Mouse (Mus musculus) skeletal muscle tissue, adult 2 months (tissue): Measurements from ENCODE around the gene Gm3424.
"Not testable (repeated sequence)": the region's sequence is repeated elsewhere in the genome, so short reads cannot be mapped to it uniquely, and the experiment has no call there.

Source experiments
- DNase-seq: peaks from one replicate; pipeline ENCODE4 v3.0.0-alpha.2; 2012; ENCODE audit warnings: low read depth, low spot score

The Gm3424 gene

DNA sequence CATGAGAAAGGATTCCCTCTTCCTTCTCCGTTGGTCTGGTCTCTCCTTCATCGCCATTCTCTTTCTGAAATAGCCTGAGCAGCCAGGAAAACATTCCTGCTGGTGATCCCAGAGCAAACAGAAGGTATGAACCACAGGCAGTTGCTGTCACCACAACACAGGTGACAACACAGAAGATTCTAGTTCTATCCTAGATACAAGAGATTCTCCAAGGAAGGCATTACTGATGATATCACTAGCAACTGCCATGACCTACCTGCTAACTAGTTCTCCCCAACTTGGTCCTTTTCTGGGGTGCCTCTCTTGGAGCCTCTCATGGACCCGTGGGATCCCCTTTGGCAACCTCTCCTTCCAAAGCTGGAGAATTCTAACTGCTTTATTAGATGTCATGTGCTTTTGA lies at the start of gene Gm3424:
TSS of gene Gm3424 (minus strand) at position 101 of the 400 bp plus-strand sequence.
- DNase-seq, result not testable (repeated sequence)

DNA sequence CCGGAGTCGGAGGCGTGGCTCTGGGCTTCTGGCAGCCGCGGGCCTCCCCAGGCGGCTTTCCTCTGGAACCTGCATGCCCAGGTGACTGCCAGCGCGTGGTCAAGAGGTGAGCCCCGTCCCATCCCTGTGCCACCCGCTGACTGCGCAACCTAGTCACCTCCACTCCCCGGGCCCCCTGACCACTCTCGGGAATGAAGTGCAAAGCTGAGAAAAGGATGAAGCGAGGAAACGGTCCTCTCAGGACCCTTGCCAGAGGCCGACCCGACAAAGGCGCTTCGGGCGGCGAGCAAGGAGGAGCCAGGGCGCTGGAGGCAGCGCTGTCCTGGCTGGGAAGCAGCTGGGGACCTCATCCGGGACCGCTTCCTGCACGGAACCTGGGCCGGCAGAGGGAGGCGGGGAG lies 49.7 kb upstream of the Gm3424 start:
- not testable (repeated sequence) for DNase-seq

DNA sequence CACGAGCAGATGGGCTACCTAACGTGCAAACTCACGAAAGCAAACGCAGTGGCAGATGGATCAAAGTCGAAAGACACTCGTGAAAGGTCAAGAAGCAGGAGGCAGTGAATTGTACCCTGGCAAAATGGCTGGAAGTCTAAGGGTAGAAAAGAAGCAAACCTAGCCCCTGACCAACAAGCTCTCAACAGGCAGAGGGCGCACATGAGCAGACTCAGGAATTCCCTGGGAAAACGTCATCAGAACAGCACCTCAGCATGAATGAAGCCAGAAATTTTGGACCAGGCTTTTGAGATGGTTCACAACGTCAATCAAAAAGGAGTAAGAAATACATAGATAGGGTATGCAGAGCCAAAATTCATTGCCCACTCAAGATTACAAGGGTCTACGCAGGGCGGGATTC lies 49.0 kb upstream of the Gm3424 start:
- DNase-seq, result not testable (repeated sequence)

DNA sequence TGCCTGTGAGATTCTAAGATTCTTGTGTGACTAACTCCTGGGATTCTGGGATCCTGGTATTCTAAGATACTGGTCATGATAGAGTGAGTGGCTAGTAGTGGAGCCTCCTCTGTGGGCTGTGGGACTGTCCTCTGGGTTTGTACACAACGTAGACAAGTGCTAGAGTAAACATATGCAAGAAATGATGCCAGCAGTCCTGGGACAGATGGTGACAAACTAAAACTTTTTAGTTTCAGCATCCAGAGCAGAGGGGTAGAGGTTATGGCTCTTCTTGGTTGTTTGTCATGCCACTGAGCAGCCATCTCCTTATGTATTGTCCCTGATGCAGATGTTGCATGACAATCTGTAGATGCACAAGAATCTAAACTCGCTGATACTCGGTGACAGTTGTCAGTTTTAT lies 25.8 kb upstream of the Gm3424 start:
- DNase-seq, result not testable (repeated sequence)

DNA sequence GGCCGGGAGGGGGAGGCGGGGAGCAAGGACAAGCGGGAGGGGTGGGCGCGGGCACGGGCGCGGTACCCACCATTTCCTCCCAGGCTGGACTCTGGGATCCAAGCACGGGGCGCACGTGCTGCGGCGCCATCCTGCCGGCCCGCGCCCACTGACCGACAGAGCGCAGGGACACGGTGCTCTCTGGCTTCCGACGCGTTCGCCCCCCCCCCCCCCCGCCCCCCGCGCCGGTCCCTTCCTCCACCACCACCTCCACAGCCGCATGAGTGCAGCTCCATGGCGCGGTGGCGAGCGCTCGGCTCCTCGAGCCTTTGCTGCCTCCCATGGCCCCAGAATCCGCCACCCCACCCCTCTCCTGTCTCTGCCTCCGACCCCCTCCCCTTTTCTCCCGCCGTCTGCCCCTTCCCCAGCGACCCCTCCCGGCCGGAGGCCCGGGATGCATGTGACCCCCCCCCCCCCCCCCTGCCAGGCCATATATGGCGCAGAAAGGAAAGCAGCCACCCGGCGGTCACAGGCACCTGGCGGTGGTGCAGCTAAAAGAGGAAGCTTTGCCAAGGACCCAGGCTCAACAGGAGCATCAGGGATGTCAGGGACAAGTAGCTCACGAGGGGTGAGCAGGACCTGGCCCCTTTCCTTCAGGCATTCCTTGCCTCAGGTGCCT lies 17.3 kb downstream of the Gm3424 start:
- DNase-seq, result not testable (repeated sequence)

DNA sequence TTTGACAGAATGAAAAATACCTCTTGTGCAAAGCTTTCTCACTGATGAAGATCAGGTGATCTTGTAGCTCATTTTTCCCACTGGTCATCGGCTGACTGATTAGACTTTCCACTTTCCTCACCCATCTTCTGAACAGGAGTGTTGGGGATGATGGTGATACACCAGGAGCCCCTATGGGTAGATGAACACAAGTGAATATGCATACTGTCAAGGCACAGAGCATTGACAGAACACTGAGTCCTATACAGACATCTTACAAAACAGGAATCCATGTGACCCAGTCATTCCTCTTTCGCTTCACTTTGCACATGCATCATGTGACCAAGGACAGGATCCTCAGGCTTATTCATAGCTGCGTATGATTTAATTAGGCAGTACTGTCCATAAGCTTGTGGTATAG lies 22.2 kb downstream of the Gm3424 start, which contains the start of gene Gm3383:
TSS of gene Gm3383 (minus strand) at position 101 of the 400 bp plus-strand sequence.
- not testable (repeated sequence) for DNase-seq
